24 mouse cellular contexts compared by ENCODE assay signal in the genomic region with DNA sequence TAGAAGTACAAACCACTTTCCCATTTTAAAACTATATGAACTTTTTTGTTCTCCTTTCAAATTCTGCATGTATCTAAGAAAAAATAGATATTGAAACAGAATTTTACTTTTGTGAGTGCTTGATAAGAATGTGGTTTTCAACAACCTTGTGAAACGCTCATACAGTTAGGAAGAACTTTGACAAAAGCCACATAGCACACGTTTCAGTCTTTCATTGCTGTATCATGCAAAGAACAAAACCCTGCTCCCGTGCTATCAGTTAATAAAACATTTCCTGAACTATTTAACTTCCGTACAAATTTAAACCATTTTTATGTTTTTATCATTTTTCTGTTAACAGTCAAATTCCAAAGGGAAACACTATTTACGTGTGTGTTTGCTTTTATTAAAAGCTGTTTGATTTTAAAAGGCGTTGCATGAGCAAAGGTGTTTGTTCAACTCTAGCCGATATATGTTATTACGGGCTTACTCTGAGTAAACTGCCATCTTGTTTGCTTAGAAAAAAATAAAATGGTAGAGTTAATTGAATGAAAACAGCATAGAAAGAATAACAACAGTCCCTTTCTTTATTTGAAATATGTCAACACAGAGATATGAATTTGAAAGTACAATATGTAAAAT.
DNase-seq lines count a peak whose midpoint lies in the region; ATAC-seq and TF ChIP-seq lines count a peak whose summit lies in the region.
"Had no signal": no experiment of that assay in that cellular context is flagged by ENCODE, and none has a peak within 500 bp of the region (broad histone marks: within the 10 kb centered on the region; RNA-seq: fewer than 3 reads in every experiment).

No protein-coding gene starts in this region.

- H3K9me3 ChIP-seq in G1E (replicated peaks) = no peaks in the 10 kb centered on the region
- no peaks in the 10 kb centered on the region for H3K9me3 ChIP-seq in liver, embryonic 12.5 days (replicated peaks)
- no peaks in the 10 kb centered on the region for H3K9me3 ChIP-seq in kidney, embryonic 14.5 days (ENCODE audit: control insufficient read depth, low read length)
- H3K9me3 ChIP-seq in midbrain, embryonic 15.5 days = no peaks in the 10 kb centered on the region
- H3K9me3 ChIP-seq: embryonic facial prominence, embryonic 12.5 days; heart, embryonic 10.5 days; hindbrain, embryonic 15.5 days; limb, embryonic 12.5 days; lung, embryonic 15.5 days; midbrain, embryonic 12.5 days; neural tube, embryonic 12.5 days had no signal

- 52% methylated on average over 8 of the region's 8 CpGs for WGBS in liver, embryonic 12.5 days (ENCODE audit: insufficient replicate concordance)
- whole genome bisulfite sequencing in kidney, embryonic 14.5 days = 84% methylated on average over 8 of the region's 8 CpGs
- 84% methylated on average over 8 of the region's 8 CpGs for WGBS in midbrain, embryonic 15.5 days

- no peak overlapping the region for H3K9ac ChIP-seq in liver, embryonic 12.5 days
- H3K9ac ChIP-seq in kidney, embryonic 14.5 days (ENCODE audit: low read depth, low read length) = no peak overlapping the region
- H3K9ac ChIP-seq in midbrain, embryonic 15.5 days = no peak overlapping the region
- H3K9ac ChIP-seq: embryonic facial prominence, embryonic 12.5 days; forebrain, postnatal 0 days; hindbrain, embryonic 15.5 days; limb, embryonic 12.5 days; lung, embryonic 15.5 days; midbrain, embryonic 12.5 days; neural tube, embryonic 12.5 days had no signal

- H3K4me1 ChIP-seq in G1E (ENCODE audit: insufficient read depth, low read depth, low read length) = no peaks in the 10 kb centered on the region
- H3K4me1 ChIP-seq in liver, embryonic 12.5 days = no peaks in the 10 kb centered on the region
- H3K4me1 ChIP-seq in kidney, embryonic 14.5 days (ENCODE audit: control insufficient read depth, insufficient read depth, low read length) = no peaks in the 10 kb centered on the region
- H3K4me1 ChIP-seq in midbrain, embryonic 15.5 days = no peaks in the 10 kb centered on the region
- H3K4me1 ChIP-seq: embryonic facial prominence, embryonic 12.5 days; heart, embryonic 10.5 days; hindbrain, embryonic 15.5 days; limb, embryonic 12.5 days; lung, embryonic 15.5 days; midbrain, embryonic 12.5 days; neural tube, embryonic 12.5 days had no signal

- H3K27ac ChIP-seq in liver, embryonic 12.5 days = no peak overlapping the region
- no peak overlapping the region for H3K27ac ChIP-seq in kidney, embryonic 14.5 days (ENCODE audit: low read depth, low read length)
- no peak overlapping the region for H3K27ac ChIP-seq in midbrain, embryonic 15.5 days
- H3K27ac ChIP-seq: embryonic facial prominence, embryonic 12.5 days; heart, embryonic 10.5 days; hindbrain, embryonic 15.5 days; limb, embryonic 12.5 days; lung, embryonic 15.5 days; midbrain, embryonic 12.5 days; neural tube, embryonic 12.5 days had no signal

- DNase-seq in G1E (ENCODE audit: low spot score) (no peak), MEL-GATA-1-ER (ENCODE audit: extremely low read depth, low read depth) (peak; percentile 84)
- DNase-seq in layer of hippocampus, adult 18-20 months (ENCODE audit: low spot score in 2 of 2) = no peak
- DNase-seq: adrenal gland, postnatal 25 days; cerebellum, adult 11-12 months; cerebellum, postnatal 14 days; forebrain, postnatal 0 days; heart, postnatal 4 days; kidney, adult 9 months; kidney, postnatal 36 days; lung, postnatal 4 days; retina, postnatal 1 day had no signal

- no peaks in the 10 kb centered on the region for H3K36me3 ChIP-seq in G1E (replicated peaks)
- H3K36me3 ChIP-seq in liver, embryonic 12.5 days = no peaks in the 10 kb centered on the region
- no peaks in the 10 kb centered on the region for H3K36me3 ChIP-seq in kidney, embryonic 14.5 days (ENCODE audit: control insufficient read depth, insufficient read depth, low read length)
- H3K36me3 ChIP-seq in midbrain, embryonic 15.5 days (replicated peaks) = no peaks in the 10 kb centered on the region
- H3K36me3 ChIP-seq: embryonic facial prominence, embryonic 12.5 days; heart, embryonic 10.5 days; hindbrain, embryonic 15.5 days; limb, embryonic 12.5 days; lung, embryonic 15.5 days; midbrain, embryonic 12.5 days; neural tube, embryonic 12.5 days had no signal

- no peak overlapping the region for H3K4me3 ChIP-seq in G1E (ENCODE audit: low read depth, low read length)
- H3K4me3 ChIP-seq in liver, embryonic 12.5 days = no peak overlapping the region
- no peak overlapping the region for H3K4me3 ChIP-seq in kidney, embryonic 14.5 days (ENCODE audit: low read length)
- no peak overlapping the region for H3K4me3 ChIP-seq in midbrain, embryonic 15.5 days
- H3K4me3 ChIP-seq: embryonic facial prominence, embryonic 12.5 days; heart, embryonic 10.5 days; hindbrain, embryonic 15.5 days; limb, embryonic 12.5 days; lung, embryonic 15.5 days; midbrain, embryonic 12.5 days; neural tube, embryonic 12.5 days had no signal

- peak; percentile 91 for ATAC-seq in G1E (ENCODE audit: extremely low read depth, insufficient number of reproducible peaks, low FRiP score, poor library complexity, severe bottlenecking)
- ATAC-seq in liver, embryonic 12.5 days = peak; percentile 66
- peak; percentile 98 for ATAC-seq in megakaryocyte progenitor cell, adult 5-6 weeks (replicated peaks; ENCODE audit: poor library complexity)
- ATAC-seq in kidney, embryonic 14.5 days (ENCODE audit: low FRiP score, low TSS enrichment) = no peak
- no peak for ATAC-seq in midbrain, embryonic 15.5 days (replicated peaks)
- ATAC-seq: forebrain, postnatal 0 days; intestine, embryonic 16.5 days had no signal

- H3K4me2 ChIP-seq in liver, embryonic 12.5 days = no peak overlapping the region
- H3K4me2 ChIP-seq in kidney, embryonic 14.5 days (replicated peaks; ENCODE audit: low read depth, low read length) = no peak overlapping the region
- H3K4me2 ChIP-seq in midbrain, embryonic 15.5 days = no peak overlapping the region
- H3K4me2 ChIP-seq: embryonic facial prominence, embryonic 12.5 days; hindbrain, embryonic 15.5 days; limb, embryonic 12.5 days; lung, embryonic 15.5 days; midbrain, embryonic 12.5 days; neural tube, embryonic 12.5 days had no signal

- TF ChIP-seq CTCF in G1E (IDR thresholded peaks at IDR 0.05; ENCODE audit: low read depth, low read length) = no peak

- no peaks in the 10 kb centered on the region for H3K27me3 ChIP-seq in G1E (ENCODE audit: insufficient read depth, low read length)
- no peaks in the 10 kb centered on the region for H3K27me3 ChIP-seq in liver, embryonic 12.5 days (replicated peaks)
- H3K27me3 ChIP-seq in kidney, embryonic 14.5 days (ENCODE audit: control insufficient read depth, insufficient read depth, low read length) = no peaks in the 10 kb centered on the region
- no peaks in the 10 kb centered on the region for H3K27me3 ChIP-seq in midbrain, embryonic 15.5 days (replicated peaks)
- H3K27me3 ChIP-seq: embryonic facial prominence, embryonic 12.5 days; hindbrain, embryonic 15.5 days; limb, embryonic 12.5 days; lung, embryonic 15.5 days; midbrain, embryonic 12.5 days; neural tube, embryonic 12.5 days had no signal

Comparison
In these comparisons a context has a peak if more than half of its experiments do, and no peak if none do; other contexts are left out.
1. ATAC-seq: peak in G1E (single experiment), liver, embryonic 12.5 days (single experiment) and megakaryocyte progenitor cell, adult 5-6 weeks (single experiment); none in kidney, embryonic 14.5 days (single experiment) and midbrain, embryonic 15.5 days (single experiment).